Mouse (Mus musculus): ENCODE measurements around the gene Trmt112.
A peak's percentile ranks its signal among the peaks of the same experiment; 100 is the strongest.

The Trmt112 gene

GRCm38 (mm10) chr19:6909021-6909420, 477 bp upstream of the Trmt112 start:
- no peak for DNase-seq (ENCODE audit: low spot score)

GRCm38 (mm10) chr19:6910306-6910705, 808 bp downstream of the Trmt112 start:
- peak; percentile 52 for DNase-seq (ENCODE audit: low spot score)

- DNase-seq (ENCODE audit: low spot score), result no peak
These were observed 1.9 kb downstream of the Trmt112 start for GRCm38 (mm10) chr19:6911101-6912074.

- no peak for DNase-seq (ENCODE audit: low spot score)
These were observed 2.9 kb downstream of the Trmt112 start for GRCm38 (mm10) chr19:6912205-6912970.

GRCm38 (mm10) chr19:6913036-6913435, 3.5 kb downstream of the Trmt112 start:
- no peak for DNase-seq (ENCODE audit: low spot score)

- no peak for DNase-seq (ENCODE audit: low spot score)
These were observed 4.5 kb downstream of the Trmt112 start for GRCm38 (mm10) chr19:6913991-6914390.

GRCm38 (mm10) chr19:6914540-6914939, 5.0 kb downstream of the Trmt112 start:
- no peak for DNase-seq (ENCODE audit: low spot score)

GRCm38 (mm10) chr19:6915276-6915675, 5.8 kb downstream of the Trmt112 start:
- no peak for DNase-seq (ENCODE audit: low spot score)

- DNase-seq (ENCODE audit: low spot score), result no peak
These were observed 7.0 kb downstream of the Trmt112 start for GRCm38 (mm10) chr19:6916496-6916895.

GRCm38 (mm10) chr19:6918321-6918720, 8.8 kb downstream of the Trmt112 start:
- no peak for DNase-seq (ENCODE audit: low spot score)

GRCm38 (mm10) chr19:6919431-6919830, 9.9 kb downstream of the Trmt112 start:
- no peak for DNase-seq (ENCODE audit: low spot score)

GRCm38 (mm10) chr19:6919876-6920740, 10.6 kb downstream of the Trmt112 start:
- DNase-seq (ENCODE audit: low spot score), result peak; percentile 55

GRCm38 (mm10) chr19:6920741-6921636, 11.5 kb downstream of the Trmt112 start:
- no peak for DNase-seq (ENCODE audit: low spot score)

GRCm38 (mm10) chr19:6921647-6922567, 12.4 kb downstream of the Trmt112 start, which contains the start of gene Esrra:
Gene Esrra (minus strand): TSS chr19:6921813.
- peak; percentile 100 for DNase-seq (ENCODE audit: low spot score)

GRCm38 (mm10) chr19:6922901-6923735, 13.6 kb downstream of the Trmt112 start:
- DNase-seq (ENCODE audit: low spot score), result no peak

- DNase-seq (ENCODE audit: low spot score), result peak; percentile 82
These were observed 15.2 kb downstream of the Trmt112 start for GRCm38 (mm10) chr19:6924461-6925306.

GRCm38 (mm10) chr19:6925307-6925573, 15.7 kb downstream of the Trmt112 start, which contains the start of gene Catsperz:
Gene Catsperz (minus strand): TSS chr19:6925380.
- DNase-seq (ENCODE audit: low spot score), result no peak
